Mouse (Mus musculus) E14TG2a.4 (cell line): ENCODE measurements around the gene Fstl4.

Experiments used
- H3K27me3 ChIP-seq: 2 replicates; pipeline ENCODE4 v1.6.1; 2014; ENCODE audit warnings: low read length, control low read depth; ENCODE audit not compliant: insufficient read depth
- H3K36me3 ChIP-seq: 2 replicates; pipeline ENCODE4 v1.6.1; 2014; ENCODE audit warnings: low read length, control low read depth; ENCODE audit not compliant: insufficient read depth
- H3K4me1 ChIP-seq: replicated peaks from 2 replicates; pipeline ENCODE4 v1.6.1; 2014; ENCODE audit warnings: low read depth, low read length, control low read depth
- H3K4me3 ChIP-seq: replicated peaks from 2 replicates; pipeline ENCODE4 v1.5.1; 2014; ENCODE audit warnings: mild to moderate bottlenecking, low read length
- H3K9me3 ChIP-seq: 2 replicates; pipeline ENCODE4 v1.6.1; 2014; ENCODE audit warnings: low read length, control low read depth
- CTCF ChIP-seq: conservative IDR thresholded peaks from 2 replicates; pipeline ENCODE4 v1.5.1; 2014; ENCODE audit warnings: low read length
- NANOG ChIP-seq: IDR thresholded peaks from 2 replicates; pipeline ENCODE4 v1.6.1; 2014; ENCODE audit warnings: borderline replicate concordance, low read length, mixed read lengths
- POU5F1 ChIP-seq: IDR thresholded peaks from 2 replicates; pipeline ENCODE4 v1.6.1; 2014; ENCODE audit warnings: low read length, borderline replicate concordance

Fstl4 gene

GRCm38 (mm10) chr11:52954995-52955394 lies 190.6 kb downstream of the Fstl4 start:
- Histone ChIP-seq H3K36me3 (no peaks in the 10 kb centered on the region), H3K9me3 (no peaks in the 10 kb centered on the region), H3K27me3 (no peaks in the 10 kb centered on the region), H3K4me1 (no peaks in the 10 kb centered on the region), H3K4me3 (no peak overlapping the region)
- TF ChIP-seq CTCF (no peak), NANOG (no peak), POU5F1 (no peak)

GRCm38 (mm10) chr11:52968809-52969208 lies 204.4 kb downstream of the Fstl4 start:
- Histone ChIP-seq H3K4me1 (no peaks in the 10 kb centered on the region), H3K4me3 (no peak overlapping the region), H3K9me3 (no peaks in the 10 kb centered on the region), H3K36me3 (no peaks in the 10 kb centered on the region), H3K27me3 (no peaks in the 10 kb centered on the region)
- TF ChIP-seq NANOG (no peak), POU5F1 (no peak), CTCF (no peak)

DNA sequence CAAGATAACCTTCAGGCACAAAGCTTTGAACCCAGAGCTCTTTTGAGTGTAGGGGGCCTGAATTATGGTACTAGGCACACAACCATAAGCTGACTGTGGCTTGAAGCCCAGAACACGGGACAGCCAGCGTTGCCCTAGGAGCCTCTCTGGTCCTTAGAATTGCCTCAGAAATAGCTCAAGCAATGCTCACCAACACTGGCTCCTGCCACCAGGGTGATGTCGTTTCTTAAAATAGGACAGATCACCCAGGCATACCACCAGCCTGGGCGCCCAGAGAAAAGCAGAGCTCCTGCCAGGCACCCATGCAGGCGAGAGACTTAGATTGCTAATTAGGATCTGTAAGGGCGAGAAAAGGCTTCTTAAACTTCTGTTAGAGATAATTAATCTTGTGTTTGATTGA lies 206.0 kb downstream of the Fstl4 start:
- Histone ChIP-seq H3K9me3 (no peaks in the 10 kb centered on the region), H3K27me3 (no peaks in the 10 kb centered on the region), H3K4me3 (no peak overlapping the region), H3K36me3 (no peaks in the 10 kb centered on the region), H3K4me1 (no peaks in the 10 kb centered on the region)
- TF ChIP-seq CTCF (no peak), POU5F1 (no peak), NANOG (no peak)

GRCm38 (mm10) chr11:52986986-52987385 lies 222.6 kb downstream of the Fstl4 start:
- no peak for TF ChIP-seq NANOG
- TF ChIP-seq POU5F1 = no peak
- TF ChIP-seq CTCF = no peak
- Histone ChIP-seq H3K36me3 (no peaks in the 10 kb centered on the region), H3K27me3 (no peaks in the 10 kb centered on the region), H3K4me1 (no peaks in the 10 kb centered on the region), H3K9me3 (peaks cover 15% of the 10 kb centered on the region), H3K4me3 (no peak overlapping the region)

GRCm38 (mm10) chr11:52994688-52995087 lies 230.3 kb downstream of the Fstl4 start:
- peaks cover 15% of the 10 kb centered on the region; the same call in 1 of the 2 replicates for H3K9me3 ChIP-seq
- H3K4me3 ChIP-seq = no peak overlapping the region
- TF ChIP-seq NANOG (no peak), CTCF (no peak), POU5F1 (no peak)
- H3K4me1 ChIP-seq = no peaks in the 10 kb centered on the region
- no peaks in the 10 kb centered on the region for H3K36me3 ChIP-seq
- no peaks in the 10 kb centered on the region for H3K27me3 ChIP-seq

GRCm38 (mm10) chr11:52996434-52997093 lies 232.1 kb downstream of the Fstl4 start:
- H3K4me1 ChIP-seq = no peaks in the 10 kb centered on the region
- H3K36me3 ChIP-seq = no peaks in the 10 kb centered on the region
- H3K9me3 ChIP-seq = peaks cover 11% of the 10 kb centered on the region; the same call in 1 of the 2 replicates
- no peak overlapping the region for H3K4me3 ChIP-seq
- H3K27me3 ChIP-seq = no peaks in the 10 kb centered on the region
- TF ChIP-seq CTCF (no peak), POU5F1 (no peak), NANOG (no peak)

- H3K4me1 ChIP-seq = no peaks in the 10 kb centered on the region
- no peaks in the 10 kb centered on the region for H3K36me3 ChIP-seq
- H3K27me3 ChIP-seq = no peaks in the 10 kb centered on the region
- no peak for TF ChIP-seq NANOG
- no peak for TF ChIP-seq CTCF
- TF ChIP-seq POU5F1 = no peak
- no peak overlapping the region for H3K4me3 ChIP-seq
- H3K9me3 ChIP-seq = peaks cover 7% of the 10 kb centered on the region; the same call in 1 of the 2 replicates
These were observed 233.0 kb downstream of the Fstl4 start for GRCm38 (mm10) chr11:52997421-52997820.

DNA sequence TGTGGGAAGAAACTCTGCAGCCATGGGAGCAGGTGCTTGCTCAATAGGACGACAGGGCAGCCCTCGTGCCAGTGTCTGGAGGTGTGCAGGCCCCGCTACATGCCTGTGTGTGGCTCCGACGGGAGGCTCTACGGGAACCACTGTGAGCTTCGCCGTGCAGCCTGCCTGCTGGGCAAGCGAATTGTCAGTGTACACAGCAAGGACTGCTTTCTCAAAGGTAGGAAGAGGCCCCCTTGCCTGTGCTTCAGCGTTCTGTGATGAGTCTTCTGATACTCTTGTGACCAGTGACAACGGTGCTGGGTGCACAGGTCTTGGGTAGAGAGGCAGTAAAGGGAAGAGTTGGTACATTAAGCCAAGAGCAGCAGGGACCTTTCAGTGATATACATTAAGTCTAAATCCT lies 235.8 kb downstream of the Fstl4 start:
- no peaks in the 10 kb centered on the region for H3K27me3 ChIP-seq
- H3K9me3 ChIP-seq = peaks cover 7% of the 10 kb centered on the region; the same call in 1 of the 2 replicates
- no peak overlapping the region for H3K4me3 ChIP-seq
- H3K36me3 ChIP-seq = no peaks in the 10 kb centered on the region
- no peak for TF ChIP-seq CTCF
- no peak for TF ChIP-seq POU5F1
- no peak for TF ChIP-seq NANOG
- no peaks in the 10 kb centered on the region for H3K4me1 ChIP-seq

DNA sequence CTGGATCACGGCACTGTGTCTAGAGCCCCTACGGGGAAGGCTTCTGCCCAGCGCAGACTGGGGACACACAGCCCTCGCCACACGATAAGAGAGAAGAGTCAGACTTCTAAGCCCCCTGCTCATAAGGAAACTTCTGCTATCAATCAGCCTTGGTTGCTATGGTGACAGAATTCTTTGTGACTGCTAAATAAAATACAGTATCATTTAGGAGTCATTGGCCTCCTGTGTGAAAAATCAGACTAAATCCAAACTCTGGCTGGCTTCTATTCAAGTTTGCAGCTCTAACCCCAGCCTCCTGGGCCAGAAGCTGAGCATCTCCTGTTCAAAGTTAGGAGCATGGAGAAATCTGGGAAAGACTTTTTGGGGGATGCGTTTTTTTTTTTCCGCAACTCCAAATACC lies 238.9 kb downstream of the Fstl4 start:
- Histone ChIP-seq H3K9me3 (peaks cover 7% of the 10 kb centered on the region), H3K27me3 (no peaks in the 10 kb centered on the region), H3K4me1 (no peaks in the 10 kb centered on the region), H3K36me3 (no peaks in the 10 kb centered on the region), H3K4me3 (no peak overlapping the region)
- no peak for TF ChIP-seq POU5F1
- TF ChIP-seq NANOG = no peak
- no peak for TF ChIP-seq CTCF
